Mouse (Mus musculus): ENCODE data around the gene Nqo1. TPM values are rescaled to one million over a fixed set of nuclear protein-coding genes. Genes with fewer than 3 reads are reported as not detected.

Nqo1 gene
- polyA plus RNA-seq (2012; rRNA removed) (9.6 and 11.0 TPM in 2 replicates), polyA plus RNA-seq (2014; fragmentation: Nextera tagmentation; extraction: Ambion mirVana) (15.0 and 17.0 TPM in 2 replicates)

GRCm38 (mm10) chr8:107403038-107403781 lies at the start of gene Nqo1:
Nqo1 (minus strand) TSS chr8:107403206.
- Histone ChIP-seq H3K4me1 (ENCODE audit: control insufficient read depth, insufficient read depth, low read length) (peaks cover 7% of the 10 kb centered on the region), H3K9me3 (ENCODE audit: control insufficient read depth, low read length) (no peaks in the 10 kb centered on the region), H3K4me3 (replicated peaks; ENCODE audit: low read length) (peak within 1 kb of the TSS; percentile 32), H3K9ac (ENCODE audit: low read depth, low read length, severe bottlenecking) (peak within 1 kb of the TSS; percentile 13; the same call in 1 of the 2 replicates), H3K36me3 (ENCODE audit: control insufficient read depth, insufficient read depth, low read length) (peaks cover 5% of the 10 kb centered on the region; the same call in 1 of the 2 replicates), H3K27me3 (ENCODE audit: control insufficient read depth, insufficient read depth, low read length) (no peaks in the 10 kb centered on the region), H3K4me2 (replicated peaks; ENCODE audit: low read depth, low read length, severe bottlenecking) (peak within 1 kb of the TSS; percentile 53), H3K27ac (replicated peaks; ENCODE audit: low read depth, low read length) (peak within 1 kb of the TSS; percentile 78)
- peak; percentile 97 for DNase-seq (ENCODE audit: low spot score)
- 0 out of 2 replicates have a peak, but pooled peaks have one; percentile 26 for TF ChIP-seq POLR2A (IDR thresholded peaks at IDR 0.05; ENCODE audit: borderline replicate concordance, extremely low read depth, insufficient read depth, insufficient read length)
- WGBS, result 8% methylated on average over 22 of the region's 22 CpGs
- ATAC-seq (ENCODE audit: low FRiP score, low read depth), result peak; percentile 99

- DNase-seq (ENCODE audit: low spot score) (no peak), ATAC-seq (ENCODE audit: low FRiP score, low read depth) (no peak)
These were observed 48.5 kb upstream of the Nqo1 start for GRCm38 (mm10) chr8:107451414-107452066.

GRCm38 (mm10) chr8:107449655-107450054 lies 46.6 kb upstream of the Nqo1 start:
- no peak overlapping the region for H3K27ac ChIP-seq (replicated peaks; ENCODE audit: low read depth, low read length)
- WGBS, result 79% methylated on average over 6 of the region's 6 CpGs

More at GRCm38 (mm10) chr8:107451414-107452066, 48.5 kb upstream of the Nqo1 start:
- no peak overlapping the region for H3K4me3 ChIP-seq (replicated peaks; ENCODE audit: low read length)
- H3K27ac ChIP-seq (replicated peaks; ENCODE audit: low read depth, low read length), result no peak overlapping the region
- H3K4me2 ChIP-seq (replicated peaks; ENCODE audit: low read depth, low read length, severe bottlenecking), result no peak overlapping the region
- peaks cover 19% of the 10 kb centered on the region for H3K4me1 ChIP-seq (ENCODE audit: control insufficient read depth, insufficient read depth, low read length)
- peaks cover 11% of the 10 kb centered on the region for H3K36me3 ChIP-seq (ENCODE audit: control insufficient read depth, insufficient read depth, low read length)
- H3K27me3 ChIP-seq (ENCODE audit: control insufficient read depth, insufficient read depth, low read length), result no peaks in the 10 kb centered on the region
- H3K9ac ChIP-seq (ENCODE audit: low read depth, low read length, severe bottlenecking), result no peak overlapping the region
- no peaks in the 10 kb centered on the region for H3K9me3 ChIP-seq (ENCODE audit: control insufficient read depth, low read length)
- 86% methylated on average over 13 of the region's 13 CpGs for WGBS
- no peak for TF ChIP-seq POLR2A (IDR thresholded peaks at IDR 0.05; ENCODE audit: borderline replicate concordance, extremely low read depth, insufficient read depth, insufficient read length)

GRCm38 (mm10) chr8:107449130-107449529 lies 46.1 kb upstream of the Nqo1 start:
- Histone ChIP-seq H3K9ac (ENCODE audit: low read depth, low read length, severe bottlenecking) (no peak overlapping the region), H3K4me2 (replicated peaks; ENCODE audit: low read depth, low read length, severe bottlenecking) (no peak overlapping the region), H3K4me1 (ENCODE audit: control insufficient read depth, insufficient read depth, low read length) (peaks cover 19% of the 10 kb centered on the region), H3K4me3 (replicated peaks; ENCODE audit: low read length) (no peak overlapping the region), H3K9me3 (ENCODE audit: control insufficient read depth, low read length) (no peaks in the 10 kb centered on the region), H3K27ac (replicated peaks; ENCODE audit: low read depth, low read length) (no peak overlapping the region), H3K27me3 (ENCODE audit: control insufficient read depth, insufficient read depth, low read length) (no peaks in the 10 kb centered on the region), H3K36me3 (ENCODE audit: control insufficient read depth, insufficient read depth, low read length) (peaks cover 11% of the 10 kb centered on the region)
- ATAC-seq (ENCODE audit: low FRiP score, low read depth) (no peak), DNase-seq (ENCODE audit: low spot score) (no peak)
- no peak for TF ChIP-seq POLR2A (IDR thresholded peaks at IDR 0.05; ENCODE audit: borderline replicate concordance, extremely low read depth, insufficient read depth, insufficient read length)
- WGBS, result 50% methylated on average over 8 of the region's 8 CpGs

More at GRCm38 (mm10) chr8:107449655-107450054, 46.6 kb upstream of the Nqo1 start:
- TF ChIP-seq POLR2A (IDR thresholded peaks at IDR 0.05; ENCODE audit: borderline replicate concordance, extremely low read depth, insufficient read depth, insufficient read length), result no peak
- no peak for DNase-seq (ENCODE audit: low spot score)
- H3K27me3 ChIP-seq (ENCODE audit: control insufficient read depth, insufficient read depth, low read length), result no peaks in the 10 kb centered on the region
- peaks cover 11% of the 10 kb centered on the region for H3K36me3 ChIP-seq (ENCODE audit: control insufficient read depth, insufficient read depth, low read length)
- peaks cover 16% of the 10 kb centered on the region for H3K4me1 ChIP-seq (ENCODE audit: control insufficient read depth, insufficient read depth, low read length)
- no peak overlapping the region for H3K9ac ChIP-seq (ENCODE audit: low read depth, low read length, severe bottlenecking)
- no peak overlapping the region for H3K4me2 ChIP-seq (replicated peaks; ENCODE audit: low read depth, low read length, severe bottlenecking)
- no peaks in the 10 kb centered on the region for H3K9me3 ChIP-seq (ENCODE audit: control insufficient read depth, low read length)
- no peak overlapping the region for H3K4me3 ChIP-seq (replicated peaks; ENCODE audit: low read length)
- no peak for ATAC-seq (ENCODE audit: low FRiP score, low read depth)

- Histone ChIP-seq H3K4me2 (replicated peaks; ENCODE audit: low read depth, low read length, severe bottlenecking) (no peak overlapping the region), H3K27me3 (ENCODE audit: control insufficient read depth, insufficient read depth, low read length) (no peaks in the 10 kb centered on the region), H3K36me3 (ENCODE audit: control insufficient read depth, insufficient read depth, low read length) (peaks cover 6% of the 10 kb centered on the region), H3K9me3 (ENCODE audit: control insufficient read depth, low read length) (no peaks in the 10 kb centered on the region), H3K4me3 (replicated peaks; ENCODE audit: low read length) (no peak overlapping the region), H3K4me1 (ENCODE audit: control insufficient read depth, insufficient read depth, low read length) (peaks cover 19% of the 10 kb centered on the region), H3K9ac (ENCODE audit: low read depth, low read length, severe bottlenecking) (no peak overlapping the region), H3K27ac (replicated peaks; ENCODE audit: low read depth, low read length) (no peak overlapping the region)
- ATAC-seq (ENCODE audit: low FRiP score, low read depth) (no peak), DNase-seq (ENCODE audit: low spot score) (no peak)
- TF ChIP-seq POLR2A (IDR thresholded peaks at IDR 0.05; ENCODE audit: borderline replicate concordance, extremely low read depth, insufficient read depth, insufficient read length), result no peak
- WGBS, result 71% methylated on average over 4 of the region's 4 CpGs
These were observed 45.4 kb upstream of the Nqo1 start for GRCm38 (mm10) chr8:107448382-107448889.
